Mouse (Mus musculus) frontal cortex, adult (tissue): ENCODE results near the gene E130218I03Rik.
"Not testable (repeated sequence)": the region's sequence is repeated elsewhere in the genome, so short reads cannot be mapped to it uniquely, and the experiment has no call there.

ENCODE experiments used
- ATAC-seq: cut with Nextera tagmentation; 2 replicates; pipeline ENCODE4 v1.9.2; 2017; ENCODE audit warnings: mild to moderate bottlenecking, moderate library complexity, mixed read lengths; ENCODE audit not compliant: low TSS enrichment

Gene E130218I03Rik

GRCm38 (mm10) chr4:134251241-134252130 lies 8.0 kb downstream of the E130218I03Rik start:
- peak; percentile 44; the same call in 1 of the 2 replicates for ATAC-seq

DNA sequence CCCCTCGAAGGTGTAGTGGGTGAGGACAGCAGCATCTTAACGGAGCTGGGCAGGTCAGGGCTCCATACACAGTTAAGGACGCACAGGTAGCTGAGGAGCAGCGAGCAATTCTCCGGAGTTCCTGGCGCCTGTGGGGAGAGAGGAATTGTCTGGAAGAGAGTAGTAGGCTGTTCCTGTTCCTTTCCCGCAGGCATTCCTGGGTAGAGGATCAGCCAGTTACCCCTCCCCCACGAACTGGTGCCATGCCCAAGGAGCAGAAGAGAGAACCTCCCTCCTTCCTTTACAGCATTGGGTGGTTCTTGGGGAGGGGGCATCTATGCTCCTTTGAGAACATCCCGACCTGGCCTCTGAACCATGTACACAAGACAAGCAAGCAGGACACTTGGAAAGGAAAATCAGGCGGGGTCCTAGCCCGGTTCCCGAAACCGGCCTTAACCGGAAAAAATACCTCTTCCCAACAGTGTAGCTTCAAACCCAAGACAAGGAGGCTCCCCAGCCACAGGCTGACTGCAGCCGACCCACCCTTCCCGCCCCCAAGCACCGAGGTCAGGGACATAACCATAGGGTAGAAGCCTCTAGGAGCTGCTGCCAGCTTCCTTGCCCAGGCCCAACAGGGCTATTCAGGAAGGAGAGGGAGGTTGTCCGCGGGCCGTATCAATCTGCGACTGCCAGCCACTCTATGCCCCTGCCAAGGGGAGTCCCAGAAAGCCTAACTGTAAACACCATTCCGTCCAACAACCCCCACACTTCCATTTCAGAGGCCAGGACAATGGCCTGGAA lies 8.9 kb downstream of the E130218I03Rik start:
- no peak for ATAC-seq

- ATAC-seq = no peak
Observed at GRCm38 (mm10) chr4:134252911-134253721, 9.7 kb downstream of the E130218I03Rik start.

GRCm38 (mm10) chr4:134253722-134254324 lies 10.4 kb downstream of the E130218I03Rik start, which contains the start of gene Grrp1:
Gene Grrp1 (minus strand): TSS chr4:134254106.
- ATAC-seq = no peak

DNA sequence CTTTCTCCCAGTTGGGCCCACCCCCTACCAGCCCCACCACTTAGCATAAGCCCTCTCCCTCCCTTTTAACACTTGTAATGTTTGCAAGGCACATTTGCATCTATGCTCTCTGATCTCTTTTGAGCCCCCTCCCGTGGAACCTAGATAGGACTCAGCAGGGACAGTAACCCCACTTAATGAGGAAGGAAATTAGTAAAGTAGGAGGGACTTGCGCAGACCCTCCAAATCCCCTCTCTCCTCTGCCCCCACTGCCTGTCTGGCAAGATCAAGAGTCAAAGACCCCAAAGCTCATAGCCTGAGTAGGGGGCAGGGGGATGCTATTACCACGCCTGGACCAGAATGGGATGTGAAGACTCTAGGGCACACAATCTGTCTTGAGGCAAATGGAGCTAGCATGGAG lies 11.4 kb downstream of the E130218I03Rik start:
- ATAC-seq = no peak

DNA sequence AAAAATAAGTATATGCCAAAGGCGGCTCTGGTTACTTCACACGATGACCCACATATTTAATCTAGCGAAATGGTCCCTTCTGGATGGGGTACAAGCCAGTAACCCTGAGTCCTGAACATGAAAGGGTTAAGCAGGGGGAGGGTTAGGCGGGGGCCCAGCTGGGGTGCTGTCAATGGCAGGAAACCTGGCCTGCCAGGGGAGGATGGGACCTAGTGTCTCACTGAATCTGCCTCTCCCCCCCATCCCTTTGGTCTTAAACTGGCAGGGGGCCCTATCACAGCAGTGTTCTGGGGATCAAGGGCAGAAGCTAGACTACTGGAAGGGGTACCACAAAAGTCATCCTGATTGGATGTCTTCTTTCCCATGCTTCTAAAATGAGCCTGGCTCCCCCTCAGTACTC lies 12.4 kb downstream of the E130218I03Rik start:
- no peak for ATAC-seq

GRCm38 (mm10) chr4:134256407-134257197 lies 13.1 kb downstream of the E130218I03Rik start:
- no peak for ATAC-seq

GRCm38 (mm10) chr4:134257198-134258009 lies 13.9 kb downstream of the E130218I03Rik start:
- ATAC-seq = no peak

DNA sequence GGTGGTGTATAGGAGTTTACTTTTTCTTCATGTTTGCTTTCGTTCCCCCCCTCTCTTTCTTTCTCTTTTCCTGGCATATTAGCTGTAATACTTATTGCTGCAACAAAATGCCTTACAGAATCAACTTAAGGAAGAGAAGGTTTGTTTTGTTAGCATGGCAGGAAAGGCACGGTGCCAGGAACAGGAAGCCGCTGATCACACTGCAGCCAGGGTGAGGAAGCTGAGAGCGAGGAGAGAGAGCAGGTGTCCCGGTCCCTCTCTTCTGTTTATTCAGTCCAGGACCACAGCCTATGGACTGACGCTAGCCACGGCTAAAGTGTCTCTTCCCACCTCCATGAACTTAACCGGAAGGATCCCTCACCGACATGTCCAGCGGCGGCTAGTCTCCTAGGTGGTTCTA lies 14.9 kb downstream of the E130218I03Rik start:
- ATAC-seq = no peak

- ATAC-seq = no peak; the same call in 1 of the 2 replicates
Observed at GRCm38 (mm10) chr4:134263191-134263590, 19.7 kb downstream of the E130218I03Rik start.

DNA sequence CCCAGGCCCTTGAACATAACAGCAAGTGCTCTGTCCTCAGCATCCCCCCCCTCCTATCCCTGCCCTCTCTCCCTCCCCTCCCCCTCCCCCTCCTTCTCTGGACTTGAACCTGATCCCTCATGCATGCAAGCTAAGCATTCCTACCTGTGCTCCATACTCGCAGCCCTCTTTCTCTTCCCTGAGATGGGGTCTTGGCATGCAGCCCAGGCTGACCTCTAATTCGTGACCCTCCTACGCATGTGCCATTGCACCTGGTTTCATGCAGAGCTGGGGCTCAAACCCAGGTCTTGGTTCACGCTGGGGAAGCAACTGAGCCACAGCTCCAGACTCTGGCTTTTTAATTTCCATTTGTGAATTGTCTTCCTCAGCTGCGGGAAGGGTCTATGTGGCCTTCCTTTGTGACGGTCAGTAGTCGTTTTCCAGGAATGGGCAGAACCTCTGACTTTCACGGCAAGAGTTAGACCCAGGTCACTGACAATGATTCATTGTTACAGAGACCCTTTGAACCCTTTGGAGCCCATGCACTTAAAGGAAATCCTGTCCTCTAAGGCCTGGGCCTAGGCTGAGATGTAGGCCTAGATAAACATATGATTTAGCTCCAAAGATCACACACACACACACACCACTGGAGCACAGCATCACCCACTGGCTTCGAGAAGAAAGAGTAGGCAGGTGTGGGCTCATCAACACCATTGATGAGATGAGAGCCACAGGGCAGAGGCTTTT lies 22.6 kb downstream of the E130218I03Rik start:
- no peak for ATAC-seq

DNA sequence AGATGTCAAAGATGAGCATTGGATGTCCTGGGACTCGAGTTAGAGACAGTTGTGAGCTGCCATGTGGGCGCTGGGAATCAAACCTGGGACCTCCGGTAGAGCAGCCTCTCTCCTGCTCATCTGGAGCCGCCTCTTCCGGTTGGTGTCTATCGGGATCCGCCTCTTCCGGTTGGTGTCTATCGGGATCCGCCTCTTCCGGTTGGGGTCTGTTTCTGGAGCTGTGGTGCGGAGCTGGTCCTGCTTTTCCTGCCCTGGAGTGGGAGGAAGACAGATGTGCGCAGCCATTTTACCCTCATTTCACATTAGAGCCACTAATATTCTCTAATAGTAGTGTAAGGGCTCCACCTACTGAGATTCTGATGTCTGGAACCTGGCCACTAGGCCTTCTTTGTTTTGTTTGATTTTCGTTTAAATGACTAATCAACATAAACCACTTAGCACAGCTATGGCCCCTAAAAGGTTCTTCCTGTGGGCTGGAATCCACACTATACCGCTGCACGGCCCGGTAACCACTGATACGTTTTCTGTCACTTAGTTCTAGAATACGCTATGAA lies 24.7 kb downstream of the E130218I03Rik start:
- ATAC-seq = no peak

GRCm38 (mm10) chr4:134269622-134270021 lies 26.2 kb downstream of the E130218I03Rik start:
- ATAC-seq = not testable (repeated sequence)

DNA sequence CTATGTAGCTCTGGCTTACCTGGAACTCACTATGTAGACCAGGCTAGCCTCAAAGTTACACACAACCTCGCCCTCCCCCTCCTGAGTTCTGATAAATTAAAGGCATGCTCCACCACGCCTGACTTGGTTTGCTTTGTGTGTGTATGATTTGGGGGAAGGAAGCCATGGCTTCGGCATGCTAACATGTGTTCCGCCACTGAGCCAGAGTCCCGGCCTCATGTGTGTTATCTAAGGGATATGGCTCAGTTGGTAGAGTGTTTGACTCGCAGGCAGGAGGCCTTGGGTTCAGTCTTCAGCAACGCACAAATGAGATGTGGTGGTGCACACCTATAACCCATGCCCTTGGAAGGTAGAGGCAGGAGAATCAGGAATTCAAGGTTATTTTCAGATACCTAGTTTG lies 28.5 kb downstream of the E130218I03Rik start:
- ATAC-seq = no peak

- ATAC-seq = no peak
Observed at GRCm38 (mm10) chr4:134272731-134273416, 29.4 kb downstream of the E130218I03Rik start.

GRCm38 (mm10) chr4:134273417-134274345 lies 30.2 kb downstream of the E130218I03Rik start:
- no peak for ATAC-seq

DNA sequence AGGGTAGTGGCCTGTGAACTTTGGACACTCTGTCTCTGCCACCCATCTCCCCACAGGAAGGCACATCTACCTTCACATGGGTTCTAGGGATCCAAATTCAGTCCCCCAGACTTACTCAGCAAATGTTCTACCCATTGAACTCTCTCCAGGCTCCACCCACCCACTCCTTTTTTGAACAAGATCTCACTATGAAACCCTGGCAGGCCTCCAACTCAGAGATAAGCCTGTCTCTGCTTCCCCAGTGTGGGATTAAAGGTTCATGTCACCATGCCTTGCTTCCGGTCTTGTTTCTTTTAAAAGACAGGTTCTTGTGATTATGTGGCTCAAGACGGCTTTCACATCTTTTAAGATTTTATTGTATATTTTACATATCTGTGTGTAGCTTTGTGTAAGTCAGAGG lies 41.5 kb downstream of the E130218I03Rik start:
- ATAC-seq = no peak
